Mouse (Mus musculus) embryonic facial prominence, embryonic 13.5 days (tissue): ENCODE measurements around the gene Ncam2. TPM values are rescaled to one million over a fixed set of nuclear protein-coding genes. Genes with fewer than 3 reads are reported as not detected.

Source experiments
- ATAC-seq: fragments of 200-750 bp; cut with Nextera tagmentation; 2 replicates; pipeline ENCODE4 v1.8.0; 2017; ENCODE audit warnings: low read depth; ENCODE audit not compliant: insufficient number of reproducible peaks, insufficient read depth, low FRiP score, low TSS enrichment
- H3K27ac ChIP-seq: fragments of 300-500 bp; sonication (generic); 2 replicates; pipeline ENCODE4 v1.5.1; 2015; ENCODE audit warnings: moderate library complexity, mild to moderate bottlenecking, inconsistent platforms
- H3K27me3 ChIP-seq: fragments of 300-500 bp; sonication (generic); 2 replicates; pipeline ENCODE4 v1.6.1; 2015; ENCODE audit warnings: mild to moderate bottlenecking, inconsistent platforms
- H3K36me3 ChIP-seq: fragments of 300-500 bp; sonication (generic); 2 replicates; pipeline ENCODE4 v1.6.1; 2015; ENCODE audit warnings: mild to moderate bottlenecking, inconsistent platforms
- H3K4me1 ChIP-seq: fragments of 300-500 bp; sonication (generic); 2 replicates; pipeline ENCODE4 v1.6.1; 2015; ENCODE audit warnings: inconsistent platforms
- H3K4me2 ChIP-seq: fragments of 300-500 bp; sonication (generic); 2 replicates; pipeline ENCODE4 v1.6.1; 2015; ENCODE audit warnings: moderate library complexity, mild to moderate bottlenecking, inconsistent platforms
- H3K4me3 ChIP-seq: fragments of 300-500 bp; sonication (generic); 2 replicates; pipeline ENCODE4 v1.5.1; 2015; ENCODE audit warnings: mild to moderate bottlenecking, inconsistent platforms
- H3K9ac ChIP-seq: fragments of 300-500 bp; sonication (generic); 2 replicates; pipeline ENCODE4 v1.6.1; 2015; ENCODE audit warnings: mild to moderate bottlenecking, inconsistent platforms
- H3K9me3 ChIP-seq: fragments of 300-500 bp; sonication (generic); 2 replicates; pipeline ENCODE4 v1.6.1; 2016; ENCODE audit warnings: inconsistent platforms
- WGBS: fragments of 180-500 bp; shearing (Covaris S2); methylation state at CpG from one replicate; pipeline ENCODE4 v1.1.7; 2015; ENCODE audit warnings: mixed read lengths; 5-methylcytosine and 5-hydroxymethylcytosine counted together
- polyA plus RNA-seq: library from polyadenylated mRNA; unstranded; fragments of >200 nt; fragmentation: Nextera tagmentation; extraction: Ambion mirVana; gene quantifications from 2 replicates; pipeline ENCODE4 v1.2.1, GENCODE M21; 2015

The Ncam2 gene
- polyA plus RNA-seq, 1 experiment from 2014 or later: 3.8 TPM

GRCm38 (mm10) chr16:81673866-81674265, 473.4 kb downstream of the Ncam2 start:
- no peaks in the 10 kb centered on the region for H3K9me3 ChIP-seq
- no peak overlapping the region for H3K27ac ChIP-seq
- H3K36me3 ChIP-seq: no peaks in the 10 kb centered on the region
- H3K4me1 ChIP-seq: no peaks in the 10 kb centered on the region
- H3K4me2 ChIP-seq: no peak overlapping the region
- WGBS: 76% methylated on average over 1 of the region's 1 CpGs
- no peaks in the 10 kb centered on the region for H3K27me3 ChIP-seq
- no peak for ATAC-seq
- H3K4me3 ChIP-seq: no peak overlapping the region
- no peak overlapping the region for H3K9ac ChIP-seq

GRCm38 (mm10) chr16:81675546-81675945, 475.0 kb downstream of the Ncam2 start:
- Histone ChIP-seq H3K9ac (no peak overlapping the region), H3K9me3 (no peaks in the 10 kb centered on the region), H3K27me3 (no peaks in the 10 kb centered on the region), H3K4me1 (no peaks in the 10 kb centered on the region), H3K27ac (no peak overlapping the region), H3K4me2 (no peak overlapping the region), H3K4me3 (no peak overlapping the region), H3K36me3 (no peaks in the 10 kb centered on the region)
- ATAC-seq: no peak
- 78% methylated on average over 1 of the region's 1 CpGs for WGBS
